Mouse (Mus musculus): Measurements from ENCODE around the gene Gm11562.
"Not testable (repeated sequence)": the region's sequence is repeated elsewhere in the genome, so short reads cannot be mapped to it uniquely, and the experiment has no call there.

The Gm11562 gene

DNA sequence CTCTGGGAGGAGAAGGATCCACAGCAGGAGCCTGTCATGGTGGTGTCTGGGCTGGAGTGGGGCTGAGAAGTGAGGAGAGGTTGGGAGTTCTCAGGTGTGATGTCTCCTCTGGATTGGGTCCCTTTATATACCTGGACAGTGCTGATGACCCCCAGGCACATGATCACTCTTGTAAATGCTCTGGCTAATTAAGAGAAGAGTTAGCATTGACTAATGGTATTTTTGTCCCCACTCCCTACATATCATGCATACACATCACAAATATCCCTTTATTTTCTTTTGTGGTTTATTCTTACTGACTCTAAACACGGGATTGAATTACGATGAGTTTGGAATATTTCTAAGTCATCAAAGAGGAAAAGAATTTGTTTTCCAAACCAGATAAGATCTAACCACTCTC, at the start of gene Gm11562:
Gene Gm11562 (minus strand): TSS at position 101 of the 400 bp plus-strand sequence.
- DNase-seq, result no peak

DNA sequence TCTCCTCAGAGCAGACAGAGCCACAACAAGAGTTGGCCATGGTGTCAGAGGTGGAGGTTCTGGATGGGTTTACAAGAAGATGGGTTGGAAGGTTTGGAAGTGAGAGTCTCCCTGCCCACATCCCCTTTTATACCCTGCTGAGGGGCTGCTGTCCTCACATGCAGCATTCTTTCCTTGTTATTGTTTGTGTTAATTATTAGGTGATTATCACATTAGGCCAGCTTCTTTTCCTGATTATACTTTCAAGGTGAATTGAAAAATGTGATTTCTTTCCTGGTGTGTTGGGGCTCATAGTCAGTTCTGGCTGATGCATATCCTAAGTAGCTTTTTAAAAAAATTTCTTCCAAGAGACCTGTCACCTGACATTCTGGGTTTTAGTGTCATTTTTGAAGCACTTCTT, 45.6 kb upstream of the Gm11562 start, which contains the start of gene Krtap4-6:
Gene Krtap4-6 (minus strand): TSS at position 101 of the 400 bp plus-strand sequence.
- DNase-seq, result no peak

DNA sequence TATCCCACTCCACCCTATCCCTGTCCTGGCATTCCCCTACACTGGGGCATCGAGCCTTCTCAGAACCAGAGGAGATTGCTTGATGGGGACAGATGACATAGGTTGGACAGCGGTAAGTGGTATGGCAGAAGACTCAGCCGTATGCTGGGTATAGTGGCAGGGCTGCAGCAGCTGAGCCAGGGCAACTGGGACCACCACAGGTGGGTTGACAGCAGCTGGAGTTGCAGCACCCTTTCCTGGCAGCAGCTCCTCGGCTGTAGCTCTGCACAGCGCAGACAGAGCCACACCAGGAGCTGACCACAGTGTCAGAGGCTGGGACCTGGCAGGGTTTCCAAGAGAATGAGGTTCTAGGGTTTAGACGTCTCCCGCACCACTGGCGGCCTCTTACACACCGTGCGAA, 42.6 kb upstream of the Gm11562 start:
- no peak for DNase-seq

DNA sequence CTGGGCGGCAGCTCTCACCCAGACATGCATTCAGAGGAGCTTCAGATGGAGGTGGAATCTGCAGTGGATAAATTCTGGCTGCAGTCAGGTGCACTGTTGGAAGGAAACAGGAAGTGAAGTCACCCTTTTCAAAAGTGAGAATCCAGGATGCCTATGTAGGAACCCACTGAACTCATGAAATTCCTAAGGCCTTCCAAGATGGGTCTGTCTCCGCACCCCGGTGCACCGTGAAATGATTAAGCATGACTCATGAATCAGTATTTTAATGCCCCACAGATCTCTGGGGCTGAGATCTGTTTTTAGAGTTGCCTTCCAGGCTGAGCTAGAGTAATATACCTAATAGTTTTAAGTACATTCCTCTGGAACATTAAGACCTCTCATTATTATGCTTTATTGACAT, 39.0 kb upstream of the Gm11562 start:
- DNase-seq, result no peak

DNA sequence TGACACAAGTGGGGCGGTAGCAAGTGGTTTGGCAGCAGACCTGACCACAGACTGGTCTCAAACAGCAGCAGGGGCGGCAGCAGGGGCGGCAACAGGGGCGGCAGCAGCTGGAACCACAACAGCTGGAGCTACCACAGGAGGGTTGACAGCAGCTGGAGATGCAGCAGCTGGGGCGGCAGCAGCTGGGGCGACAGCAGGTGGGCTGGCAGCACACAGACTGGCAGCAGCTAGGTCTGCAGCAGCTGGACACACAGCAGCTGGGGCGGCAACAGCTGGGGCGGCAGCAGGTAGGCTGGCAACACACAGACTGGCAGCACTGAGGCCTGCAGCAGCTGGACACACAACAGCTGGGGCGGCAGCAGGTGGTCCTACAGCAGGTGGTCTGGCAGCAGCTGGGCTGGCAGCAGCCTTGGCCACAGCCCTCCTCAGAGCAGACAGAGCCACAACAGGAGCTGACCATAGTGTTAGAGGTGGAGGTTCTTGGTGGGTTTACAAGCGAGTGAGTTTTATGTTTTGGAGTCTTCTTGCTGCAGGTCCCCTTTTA, 38.3 kb upstream of the Gm11562 start, which contains the start of gene Gm11563:
Gene Gm11563 (minus strand): TSS at position 494 of the 544 bp plus-strand sequence.
- not testable (repeated sequence) for DNase-seq

DNA sequence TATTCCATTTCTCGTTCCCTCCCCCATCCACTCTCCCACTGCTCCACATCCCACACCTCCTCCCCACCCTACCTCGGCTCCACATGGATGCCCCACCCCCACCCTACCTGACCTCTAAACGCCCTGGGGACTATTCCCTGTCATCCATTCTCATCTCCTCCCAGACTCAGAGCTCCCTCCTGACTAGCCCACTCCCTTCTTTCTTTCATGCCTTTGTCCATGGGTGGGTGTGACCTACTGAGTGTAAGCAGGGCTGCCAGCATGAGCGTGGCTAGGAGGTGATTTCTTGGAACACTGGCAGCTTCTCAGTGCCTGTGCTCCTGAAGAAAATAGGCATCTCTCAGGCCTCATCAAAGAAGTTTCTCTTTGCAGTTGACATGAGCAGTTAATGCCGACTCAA, 36.8 kb upstream of the Gm11562 start:
- DNase-seq, result no peak

DNA sequence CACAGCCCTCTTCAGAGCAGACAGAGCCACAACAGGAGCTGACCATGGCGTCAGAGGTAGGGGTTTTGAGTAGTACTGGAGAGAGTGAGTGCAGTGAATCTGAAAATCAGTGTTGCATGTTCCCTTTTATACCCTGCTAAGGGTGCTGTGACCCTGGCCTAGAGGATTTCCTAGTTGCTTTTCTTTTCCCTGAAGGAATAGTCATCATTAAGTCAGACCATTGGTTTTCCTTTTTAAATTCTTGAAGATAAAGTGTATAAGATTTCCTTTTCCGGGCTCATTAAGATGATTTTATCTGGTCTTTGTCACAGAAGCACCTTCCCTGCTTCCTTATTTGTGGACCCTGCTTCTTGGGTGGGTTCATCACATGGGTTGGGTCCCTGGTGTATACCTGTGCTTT, 29.9 kb upstream of the Gm11562 start, which contains the start of gene Gm11555:
Gene Gm11555 (minus strand): TSS at position 101 of the 400 bp plus-strand sequence.
- no peak for DNase-seq

DNA sequence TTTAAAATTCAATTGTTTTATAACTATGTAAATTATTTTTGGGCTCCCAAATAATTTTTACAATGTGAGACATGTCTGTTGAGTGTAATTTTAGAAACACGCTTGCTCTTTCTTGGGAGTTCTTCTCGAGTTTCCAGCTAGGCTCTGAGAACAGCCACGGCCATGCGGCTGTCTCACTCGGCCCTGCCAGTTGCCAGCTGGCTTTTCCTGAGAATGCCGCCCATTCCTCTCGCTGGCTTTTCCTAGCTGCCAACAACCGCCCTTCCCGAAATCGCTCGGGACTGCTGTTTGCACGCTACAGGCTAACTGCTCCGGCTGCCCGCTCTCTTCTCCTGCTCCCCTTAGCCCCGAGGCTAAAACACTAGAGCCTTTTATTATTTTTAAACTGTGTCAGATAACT, 26.2 kb upstream of the Gm11562 start:
- peak; percentile 22 for DNase-seq

DNA sequence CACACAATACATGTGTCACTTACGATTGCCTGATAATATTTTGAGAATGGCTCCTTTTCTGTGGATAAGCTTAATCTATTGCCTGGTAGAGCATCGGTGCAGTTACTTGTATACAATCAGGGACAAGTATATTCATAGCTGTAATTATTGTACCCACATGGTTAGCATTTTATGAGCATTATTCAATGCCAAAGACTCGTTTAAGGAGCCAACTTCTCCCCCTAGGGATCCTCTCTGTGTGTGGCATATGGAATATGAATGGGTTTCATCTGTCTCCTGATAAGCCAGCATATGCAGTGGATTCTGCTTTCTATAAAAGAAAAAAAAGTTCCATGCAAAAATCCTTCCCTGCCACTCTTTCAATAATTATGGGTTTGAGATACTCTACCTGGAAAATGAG, 24.1 kb upstream of the Gm11562 start:
- DNase-seq, result no peak

DNA sequence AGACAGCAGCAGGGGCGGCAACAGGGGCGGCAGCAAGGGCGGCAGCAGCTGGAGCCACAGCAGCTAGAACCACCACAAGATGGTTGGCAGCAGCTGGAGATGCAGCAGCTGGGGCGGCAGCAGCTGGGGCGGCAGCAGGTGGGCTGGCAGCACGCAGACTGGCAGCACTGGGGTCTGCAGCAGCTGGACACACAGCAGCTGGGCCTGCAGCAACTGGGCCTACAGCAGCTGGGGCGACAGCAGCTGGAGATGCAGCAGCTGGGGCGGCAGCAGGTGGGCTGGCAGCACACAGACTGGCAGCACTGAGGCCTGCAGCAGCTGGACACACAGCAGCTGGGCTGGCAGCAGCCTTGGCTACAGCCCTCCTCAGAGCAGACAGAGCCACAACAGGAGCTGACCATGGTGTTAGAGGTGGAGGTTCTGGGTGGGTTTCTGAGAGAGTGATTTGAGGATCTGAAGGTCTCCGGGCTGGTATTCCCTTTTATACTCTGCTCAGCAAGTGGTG, 23.5 kb upstream of the Gm11562 start, which contains the start of gene Krtap4-7:
Gene Krtap4-7 (minus strand): TSS at position 455 of the 505 bp plus-strand sequence.
- DNase-seq, result not testable (repeated sequence)

DNA sequence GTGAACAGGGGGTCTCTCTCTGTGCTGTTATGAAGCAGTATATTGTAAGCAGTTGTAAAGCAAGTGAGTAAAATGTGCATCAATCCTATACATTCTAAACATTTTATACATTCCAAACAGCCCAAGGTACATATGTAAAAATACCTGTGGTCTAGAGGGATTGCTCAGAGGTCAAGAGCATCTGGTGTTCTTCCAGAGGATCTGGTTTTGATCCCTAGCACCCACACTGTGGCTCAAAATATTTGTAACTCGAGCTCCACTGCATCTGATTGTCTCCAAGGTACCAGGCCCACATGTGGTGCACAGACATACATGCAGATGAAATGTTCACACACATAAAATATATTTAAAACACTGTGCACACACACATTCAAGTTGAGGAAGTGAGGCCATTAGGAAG, 20.7 kb upstream of the Gm11562 start:
- no peak for DNase-seq

DNA sequence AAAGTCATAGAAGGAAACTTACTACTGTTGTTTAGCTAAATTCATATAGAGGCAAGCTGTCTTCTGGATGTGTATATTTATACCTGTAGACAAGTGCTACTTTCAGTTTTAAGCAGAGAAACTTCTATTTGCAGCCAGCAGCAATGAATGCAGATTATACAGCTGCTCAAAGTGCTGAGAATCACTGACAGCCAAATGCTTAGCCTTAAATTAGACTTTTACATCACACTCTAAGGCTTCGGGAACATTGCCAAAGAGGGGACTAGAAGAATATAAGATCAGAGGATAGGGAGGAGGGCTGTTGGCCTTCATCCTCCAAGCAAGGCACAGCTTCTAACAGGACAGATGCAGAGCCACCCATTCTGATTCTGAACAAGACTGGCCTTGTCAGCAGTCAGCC, 16.9 kb upstream of the Gm11562 start:
- no peak for DNase-seq

DNA sequence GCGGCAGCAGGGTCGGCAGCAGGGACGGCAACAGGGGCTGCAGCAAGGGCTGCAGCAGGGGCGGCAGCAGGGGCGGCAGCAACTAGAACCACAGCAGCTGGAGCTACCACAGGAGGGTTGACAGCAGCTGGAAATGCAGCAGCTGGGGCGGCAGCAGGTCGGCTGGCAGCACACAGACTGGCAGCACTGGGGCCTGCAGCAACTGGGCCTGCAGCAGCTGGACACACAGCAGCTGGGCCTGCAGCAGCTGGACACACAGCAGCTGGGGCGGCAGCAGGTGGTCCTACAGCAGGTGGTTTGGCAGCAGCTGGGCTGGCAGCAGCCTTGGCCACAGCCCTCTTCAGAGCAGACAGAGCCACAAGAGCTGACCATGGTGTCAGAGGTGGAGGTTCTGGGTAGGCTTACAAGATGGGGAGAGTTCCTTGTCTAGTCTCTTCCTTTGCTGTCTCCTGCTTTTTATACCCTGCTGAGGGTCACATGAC, 14.5 kb upstream of the Gm11562 start, which contains the start of gene Krtap4-2:
Gene Krtap4-2 (minus strand): TSS at position 432 of the 482 bp plus-strand sequence.
- no peak for DNase-seq

DNA sequence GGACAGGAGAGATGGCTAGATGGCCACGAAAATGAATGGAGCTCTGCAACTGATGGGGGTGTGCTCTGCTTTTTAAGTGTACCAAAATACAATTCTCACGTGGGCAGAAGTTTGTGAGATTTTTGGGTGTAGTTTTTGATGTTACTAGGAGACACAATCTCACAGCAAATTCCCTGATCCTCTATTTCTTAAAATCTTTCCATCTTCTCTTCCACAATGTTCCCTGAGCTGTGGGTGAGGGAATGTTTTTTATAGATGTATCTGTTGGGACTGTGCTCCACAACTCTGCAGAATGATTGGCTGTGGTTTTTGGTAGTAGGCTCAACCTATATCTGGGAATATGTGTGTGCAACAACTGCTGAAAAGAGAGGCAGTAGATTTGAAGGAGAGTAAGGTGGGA, 13.1 kb upstream of the Gm11562 start:
- DNase-seq, result no peak

DNA sequence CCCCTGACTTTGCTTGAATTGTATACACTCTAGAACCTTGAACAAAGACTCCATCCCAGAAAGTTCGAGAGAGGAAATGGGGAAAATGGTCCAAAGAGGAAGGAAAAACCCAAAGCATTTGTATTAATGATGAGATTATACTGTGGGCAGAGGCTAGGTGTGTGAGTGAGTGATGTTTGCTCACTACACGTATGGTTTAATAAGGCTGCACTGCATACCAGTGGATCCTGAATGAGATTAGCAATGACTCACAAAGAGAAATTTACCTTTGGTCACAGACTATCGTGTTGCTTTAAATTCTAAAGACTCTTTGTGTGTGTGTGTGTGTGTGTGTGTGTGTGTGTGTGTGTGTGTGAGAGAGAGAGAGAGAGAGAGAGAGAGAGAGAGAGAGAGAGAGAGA, 10.7 kb upstream of the Gm11562 start:
- no peak for DNase-seq

DNA sequence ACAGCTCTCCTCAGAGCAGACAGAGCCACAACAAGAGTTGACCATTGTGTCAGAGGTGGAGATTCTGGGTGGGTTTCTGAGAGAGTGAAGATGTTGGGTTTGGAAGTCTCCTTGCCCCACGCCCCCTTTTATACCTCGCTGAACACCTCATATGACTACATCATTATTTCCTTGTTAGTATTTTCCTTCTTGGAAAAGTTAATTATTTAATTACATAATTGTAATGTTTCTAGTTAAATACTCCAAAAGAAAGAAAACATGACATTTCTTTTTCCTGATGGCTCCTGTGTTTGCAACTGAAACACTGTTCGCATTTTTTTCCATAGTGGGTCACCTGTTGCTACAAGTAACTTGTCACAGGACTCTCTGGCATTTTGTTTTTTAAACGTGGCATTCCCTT, 7.9 kb upstream of the Gm11562 start, which contains the start of gene Krtap4-1:
Gene Krtap4-1 (minus strand): TSS at position 101 of the 400 bp plus-strand sequence.
- DNase-seq, result no peak

DNA sequence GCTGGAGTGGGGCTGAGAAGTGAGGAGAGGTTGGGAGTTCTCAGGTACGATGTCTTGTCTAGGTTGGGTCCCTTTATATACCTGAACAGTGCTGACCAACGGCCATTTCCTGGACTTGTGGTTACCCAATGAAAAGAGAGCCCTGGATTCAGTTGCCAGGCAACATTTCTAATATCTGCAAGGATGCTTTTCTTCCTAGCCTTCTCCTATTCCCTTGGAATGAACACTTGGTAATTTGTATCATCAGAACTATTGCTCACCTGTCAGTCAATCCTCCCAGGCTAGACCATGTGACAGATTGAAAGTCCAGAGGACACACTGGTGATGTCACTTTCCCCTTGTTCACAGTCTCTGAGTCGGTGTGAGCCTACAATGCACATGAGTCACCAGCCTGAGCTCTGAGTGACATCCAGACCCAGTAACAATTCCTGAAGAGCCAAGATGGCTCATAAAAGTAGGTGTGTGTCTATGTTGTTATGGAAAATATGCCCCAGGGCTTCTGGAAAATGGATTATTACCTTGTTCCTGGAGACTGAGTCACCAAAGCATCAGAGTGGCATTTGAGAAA, 5.4 kb downstream of the Gm11562 start, which contains the start of gene Krtap2-4:
Gene Krtap2-4 (minus strand): TSS at position 51 of the 568 bp plus-strand sequence.
- DNase-seq, result no peak

DNA sequence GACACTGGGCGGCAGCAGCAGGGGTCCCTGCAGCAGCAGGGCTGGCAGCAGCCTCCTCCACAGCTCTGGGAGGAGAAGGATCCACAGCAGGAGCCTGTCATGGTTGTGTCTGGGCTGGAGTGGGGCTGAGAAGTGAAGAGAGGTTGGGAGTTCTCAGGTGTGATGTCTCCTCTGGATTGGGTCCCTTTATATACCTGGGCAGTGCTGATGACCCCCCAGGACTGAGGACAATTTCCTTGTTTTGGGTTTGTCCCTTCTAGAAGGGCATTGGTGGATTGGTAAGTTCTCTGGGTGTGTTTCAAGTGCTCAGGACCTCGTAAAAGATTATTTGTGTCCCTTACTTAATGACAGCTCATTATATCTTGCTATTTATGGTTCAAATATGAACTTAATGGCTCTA, 10.1 kb downstream of the Gm11562 start, which contains the start of gene Gm11937:
Gene Gm11937 (minus strand): TSS at position 101 of the 400 bp plus-strand sequence.
- not testable (repeated sequence) for DNase-seq

DNA sequence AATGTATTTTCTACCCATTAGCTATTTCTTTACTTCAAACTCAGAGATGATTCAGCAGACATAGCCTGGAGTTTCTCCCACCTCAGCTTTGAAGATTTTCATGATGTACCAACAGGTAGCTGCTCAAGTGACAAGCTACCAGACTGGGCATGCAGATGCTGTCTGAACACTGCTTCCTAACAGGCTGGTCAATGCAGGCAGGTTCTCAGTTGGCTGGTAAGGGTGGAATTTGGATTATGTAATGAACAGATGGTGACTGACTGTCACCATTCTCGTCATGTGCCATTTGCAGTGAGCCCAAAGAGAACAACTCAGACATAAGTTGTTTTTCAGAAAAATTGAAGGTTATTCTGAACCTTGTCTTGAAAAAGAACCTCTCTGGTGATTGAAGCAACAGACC, 11.1 kb downstream of the Gm11562 start:
- peak; percentile 20 for DNase-seq

DNA sequence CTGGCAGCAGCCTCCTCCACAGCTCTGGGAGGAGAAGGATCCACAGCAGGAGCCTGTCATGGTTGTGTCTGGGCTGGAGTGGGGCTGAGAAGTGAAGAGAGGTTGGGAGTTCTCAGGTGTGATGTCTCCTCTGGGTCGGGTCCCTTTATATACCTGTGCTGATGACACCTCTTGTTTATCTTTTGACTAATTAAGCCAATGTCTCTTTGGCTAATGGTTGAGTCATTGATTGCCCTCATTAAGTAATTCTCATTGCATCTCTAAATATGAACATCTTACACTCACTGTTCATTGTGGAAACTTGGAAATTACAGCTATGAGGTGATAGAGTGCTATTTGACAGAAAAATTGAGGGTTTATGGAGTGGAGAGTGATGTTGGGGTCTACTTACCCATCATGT, 17.0 kb downstream of the Gm11562 start, which contains the start of gene Gm11938:
Gene Gm11938 (minus strand): TSS at position 101 of the 400 bp plus-strand sequence.
- DNase-seq, result not testable (repeated sequence)

DNA sequence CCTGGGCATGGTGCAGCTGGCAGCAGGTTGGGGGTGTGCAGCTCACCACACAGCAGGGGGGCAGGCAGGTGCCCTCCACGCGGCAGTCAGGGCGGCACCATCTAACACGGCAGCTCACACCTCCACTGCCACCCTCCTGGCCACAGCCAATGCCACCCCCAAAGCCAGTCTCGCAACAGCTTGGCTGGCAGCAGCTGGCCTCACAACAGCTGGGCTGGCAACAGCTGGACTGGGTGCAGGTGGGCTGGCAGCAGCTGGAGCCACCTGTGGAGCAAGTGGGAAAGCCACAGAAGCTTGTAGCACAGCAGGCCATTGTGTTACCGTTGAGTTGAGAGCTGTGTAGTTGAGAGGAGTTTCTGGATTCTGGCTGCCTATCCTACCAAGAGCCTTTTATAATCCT, 22.5 kb downstream of the Gm11562 start, which contains the start of gene Krtap9-3:
Gene Krtap9-3 (minus strand): TSS at position 364 of the 400 bp plus-strand sequence.
- not testable (repeated sequence) for DNase-seq

DNA sequence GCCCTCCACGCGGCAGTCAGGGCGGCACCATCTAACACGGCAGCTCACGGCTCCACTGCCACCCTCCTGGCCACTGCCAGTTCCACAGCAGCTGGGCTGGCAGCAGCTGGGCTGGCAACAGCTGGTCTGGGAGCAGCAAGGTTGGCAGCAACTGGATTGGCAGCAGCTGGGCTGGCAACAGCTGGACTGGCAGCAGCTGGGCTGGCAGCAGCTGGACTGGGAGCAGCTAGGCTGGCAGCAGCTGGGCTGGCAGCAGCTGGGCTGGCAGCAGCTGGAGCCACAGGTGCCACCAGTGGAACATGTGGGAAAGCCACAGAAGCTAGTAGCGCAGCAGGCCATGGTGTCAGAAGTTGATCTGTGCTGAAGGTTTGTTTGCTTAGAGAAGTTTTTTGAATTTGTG, 29.3 kb downstream of the Gm11562 start, which contains the start of gene Krtap1-3:
Gene Krtap1-3 (minus strand): TSS at position 359 of the 400 bp plus-strand sequence.
- no peak for DNase-seq

DNA sequence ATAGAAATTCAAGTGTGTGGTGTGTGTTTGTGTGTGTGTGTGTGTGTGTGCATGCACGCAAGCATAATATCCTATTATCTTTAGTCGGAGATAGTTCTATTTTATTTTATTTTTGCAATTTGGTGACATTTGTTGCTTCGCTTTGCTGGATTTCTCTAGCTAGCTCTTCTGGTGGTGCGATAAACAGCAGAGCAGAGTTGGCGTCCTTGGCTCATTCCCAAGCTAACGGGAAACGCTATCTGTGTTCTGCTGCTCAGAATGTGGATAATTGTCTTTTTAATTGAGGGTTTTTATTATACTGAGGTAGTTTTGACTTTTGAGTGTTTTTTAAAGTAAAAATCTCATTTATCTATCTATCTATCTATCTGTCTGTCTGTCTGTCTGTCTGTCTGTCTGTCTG, 35.1 kb downstream of the Gm11562 start:
- DNase-seq, result no peak

All from right cerebral cortex, postnatal 25 days (tissue).